Mouse (Mus musculus) testis, adult 2 months (tissue): ENCODE measurements at regions not wholly inside any gene's neighbourhood (a gene's known extent, or its start where the extent isn't known, plus 50 kb on each side); places are given as distances from the start of the nearest gene placed in this dataset.

Experiments
- CTCF ChIP-seq: fragments of 200-500 bp; IDR thresholded peaks from 2 replicates; pipeline ENCODE4 v1.5.1; 2012; ENCODE audit warnings: low read depth, mild to moderate bottlenecking, inconsistent platforms, low read length, moderate library complexity; ENCODE audit not compliant: control insufficient read depth, insufficient read depth, insufficient replicate concordance
- POLR2A ChIP-seq: fragments of 200-500 bp; IDR thresholded peaks from 2 replicates; pipeline ENCODE4 v1.6.1; 2012; ENCODE audit warnings: low read depth, mild to moderate bottlenecking, inconsistent platforms, low read length, moderate library complexity; ENCODE audit not compliant: control insufficient read depth

DNA sequence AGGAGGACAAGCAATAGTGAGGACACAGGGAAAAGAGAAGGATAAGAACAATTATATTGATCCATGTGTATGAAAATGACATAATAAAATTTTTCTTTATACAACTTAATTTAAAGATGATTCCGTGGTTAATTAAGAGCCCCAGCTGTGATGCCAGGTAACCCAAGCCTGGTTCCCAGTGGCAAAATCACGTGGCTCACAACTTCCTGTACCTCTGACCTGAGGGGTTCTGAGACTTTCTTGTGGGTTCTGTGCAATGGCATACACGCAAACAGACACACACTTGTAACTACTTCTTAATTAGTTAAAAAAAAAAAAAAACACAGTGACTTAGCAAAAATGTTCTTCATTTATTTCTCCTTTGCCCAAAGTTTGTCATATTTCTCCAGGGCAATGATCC lies 57.2 kb upstream of the Gadd45a start:
- TF ChIP-seq CTCF (no peak), POLR2A (no peak)
